Mouse (Mus musculus) stomach, embryonic 14.5 days (tissue): Measurements from ENCODE around the gene Sept12. TPM values are rescaled to one million over a fixed set of nuclear protein-coding genes. Genes with fewer than 3 reads are reported as not detected.

ENCODE experiments used
- ATAC-seq: fragments of 200-750 bp; cut with Nextera tagmentation; 2 replicates; pipeline ENCODE4 v1.8.0; 2017; ENCODE audit warnings: low read depth, moderate TSS enrichment; ENCODE audit not compliant: insufficient number of reproducible peaks, insufficient read depth, low FRiP score
- H3K27ac ChIP-seq: fragments of 300-500 bp; sonication (generic); 2 replicates; pipeline ENCODE4 v1.5.1; 2014; ENCODE audit warnings: mild to moderate bottlenecking, low read length, moderate library complexity, mixed read lengths
- H3K27me3 ChIP-seq: fragments of 300-500 bp; sonication (generic); 2 replicates; pipeline ENCODE4 v1.6.1; 2014; ENCODE audit warnings: low read length, control low read depth, mixed read lengths; ENCODE audit not compliant: control insufficient read depth, insufficient read depth
- H3K36me3 ChIP-seq: fragments of 300-500 bp; sonication (generic); 2 replicates; pipeline ENCODE4 v1.6.1; 2014; ENCODE audit warnings: mild to moderate bottlenecking, control low read depth, low read length, moderate library complexity, mixed read lengths; ENCODE audit not compliant: control insufficient read depth, insufficient read depth
- H3K4me1 ChIP-seq: fragments of 300-500 bp; sonication (generic); 2 replicates; pipeline ENCODE4 v1.6.1; 2014; ENCODE audit warnings: low read length, control low read depth, mixed read lengths; ENCODE audit not compliant: control insufficient read depth, insufficient read depth
- H3K4me2 ChIP-seq: fragments of 300-500 bp; sonication (generic); replicated peaks from 2 replicates; pipeline ENCODE4 v1.6.1; 2014; ENCODE audit warnings: low read depth, low read length, control low read depth
- H3K4me3 ChIP-seq: fragments of 300-500 bp; sonication (generic); 2 replicates; pipeline ENCODE4 v1.5.1; 2014; ENCODE audit warnings: low read depth, low read length, control low read depth
- H3K9ac ChIP-seq: fragments of 300-500 bp; sonication (generic); replicated peaks from 2 replicates; pipeline ENCODE4 v1.6.1; 2014; ENCODE audit warnings: low read depth, mild to moderate bottlenecking, control low read depth, low read length, moderate library complexity, mixed read lengths
- H3K9me3 ChIP-seq: fragments of 300-500 bp; sonication (generic); 2 replicates; pipeline ENCODE4 v1.6.1; 2016; ENCODE audit warnings: low read depth, low read length, control low read depth; ENCODE audit not compliant: control insufficient read depth
- WGBS: fragments of 180-500 bp; shearing (Covaris S2); extraction: QIAGEN DNeasy Blood & Tissue Kit; methylation state at CpG from one replicate; pipeline ENCODE4 v1.1.7; 2014; 5-methylcytosine and 5-hydroxymethylcytosine counted together
- polyA plus RNA-seq: library from polyadenylated mRNA; unstranded; fragments of >200 nt; fragmentation: Nextera tagmentation; extraction: Ambion mirVana; gene quantifications from 2 replicates; pipeline ENCODE4 v1.2.1, GENCODE M21; 2014

Sept12 gene
- polyA plus RNA-seq, 1 experiment from 2014 or later: not detected

DNA sequence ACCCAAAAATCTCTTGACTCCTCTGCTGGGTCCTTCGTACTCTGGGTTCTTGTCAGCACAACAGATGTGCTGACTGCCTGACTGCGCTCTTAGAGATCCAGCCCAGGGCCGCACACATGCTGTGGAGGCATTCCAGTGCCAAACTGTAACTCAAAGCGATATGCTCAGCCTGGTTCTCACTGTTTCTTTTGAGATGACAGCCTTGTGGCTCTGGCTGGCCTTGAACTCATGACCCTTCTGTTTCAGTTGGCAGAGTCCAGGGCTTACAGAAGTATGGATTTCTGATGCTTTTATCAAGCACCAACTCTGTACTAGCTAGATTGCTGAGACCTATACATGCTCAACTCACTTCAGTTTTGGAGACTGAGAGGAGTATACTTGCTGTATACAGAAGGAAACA, 4.4 kb downstream of the Sept12 start:
- Histone ChIP-seq H3K4me3 (no peak overlapping the region), H3K4me1 (no peaks in the 10 kb centered on the region), H3K9me3 (no peaks in the 10 kb centered on the region), H3K9ac (no peak overlapping the region), H3K4me2 (no peak overlapping the region), H3K27ac (no peak overlapping the region), H3K36me3 (no peaks in the 10 kb centered on the region), H3K27me3 (no peaks in the 10 kb centered on the region)
- WGBS: 84% methylated on average over 4 of the region's 4 CpGs
- no peak for ATAC-seq

DNA sequence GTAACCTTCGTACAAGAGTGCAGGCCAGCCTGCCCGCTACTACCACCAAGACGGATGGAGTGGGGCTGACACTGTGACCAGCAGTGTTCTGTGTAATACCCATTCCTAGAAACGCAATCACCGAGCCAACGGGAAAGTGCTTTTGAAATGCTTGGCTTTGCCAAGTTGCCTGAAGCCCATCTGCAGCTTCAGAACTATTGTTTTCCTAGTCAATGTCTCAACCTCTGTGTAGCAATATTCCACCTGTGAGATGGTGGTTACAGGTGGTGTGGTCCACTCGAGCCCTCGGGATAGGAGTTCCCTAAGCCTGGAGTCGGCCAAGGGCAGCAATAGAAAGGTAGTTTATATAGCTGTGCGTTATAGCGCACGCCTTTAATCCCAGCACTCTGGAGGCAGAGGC, 12.9 kb downstream of the Sept12 start:
- H3K9me3 ChIP-seq: no peaks in the 10 kb centered on the region
- no peaks in the 10 kb centered on the region for H3K27me3 ChIP-seq
- H3K4me2 ChIP-seq: no peak overlapping the region
- H3K9ac ChIP-seq: no peak overlapping the region
- H3K27ac ChIP-seq: no peak overlapping the region
- no peak for ATAC-seq
- 88% methylated on average over 12 of the region's 12 CpGs for WGBS
- no peaks in the 10 kb centered on the region for H3K36me3 ChIP-seq
- no peak overlapping the region for H3K4me3 ChIP-seq
- no peaks in the 10 kb centered on the region for H3K4me1 ChIP-seq

- no peak overlapping the region for H3K27ac ChIP-seq
- no peak overlapping the region for H3K4me3 ChIP-seq
- 0 out of 2 replicates have a peak, but pooled peaks have one; percentile 63 for ATAC-seq
- no peak overlapping the region for H3K4me2 ChIP-seq
- no peaks in the 10 kb centered on the region for H3K27me3 ChIP-seq
- 75% methylated on average over 4 of the region's 4 CpGs for WGBS
- no peaks in the 10 kb centered on the region for H3K4me1 ChIP-seq
- H3K9me3 ChIP-seq: no peaks in the 10 kb centered on the region
- no peaks in the 10 kb centered on the region for H3K36me3 ChIP-seq
- H3K9ac ChIP-seq: no peak overlapping the region
These were observed 17.8 kb downstream of the Sept12 start for GRCm38 (mm10) chr16:4979755-4980380.

DNA sequence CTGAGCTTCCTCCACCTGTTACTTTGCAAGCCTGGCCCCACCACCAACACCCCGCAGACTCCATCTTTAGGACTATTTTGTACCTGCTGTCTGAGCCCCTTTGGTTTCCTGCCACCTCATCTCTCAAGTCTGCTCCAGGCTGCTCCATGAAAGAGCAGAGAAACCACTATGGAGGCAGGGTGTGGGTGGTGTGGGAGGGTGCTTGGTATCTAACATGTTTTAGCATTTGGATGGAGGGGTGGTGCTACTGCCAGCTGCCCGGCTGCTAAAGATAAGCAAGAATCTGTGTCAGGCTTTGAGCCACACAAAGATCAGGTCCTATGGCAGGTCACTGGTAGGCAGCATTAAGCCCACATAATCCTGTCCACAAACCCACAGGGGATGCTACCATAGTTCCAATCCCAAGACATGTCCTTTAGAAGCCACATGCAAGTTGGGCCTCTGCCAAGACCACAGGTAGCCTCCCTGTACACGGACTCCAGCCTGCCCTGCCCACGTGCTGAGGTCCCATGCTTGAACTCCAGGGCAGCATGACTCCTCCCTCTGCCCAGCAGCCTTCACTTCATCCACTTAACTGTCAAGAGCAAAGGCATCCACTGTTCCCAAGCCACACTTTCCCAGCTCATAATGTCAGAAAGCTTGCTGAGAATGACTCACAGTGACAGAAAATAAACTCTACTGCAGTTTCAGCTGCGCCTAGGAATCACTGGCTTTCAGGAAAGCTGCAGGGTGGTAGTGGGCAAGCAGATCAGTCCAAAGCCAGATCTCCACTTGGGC, 19.2 kb downstream of the Sept12 start:
- Histone ChIP-seq H3K27me3 (no peaks in the 10 kb centered on the region), H3K9ac (no peak overlapping the region), H3K4me3 (no peak overlapping the region), H3K9me3 (no peaks in the 10 kb centered on the region), H3K27ac (no peak overlapping the region), H3K4me2 (no peak overlapping the region), H3K36me3 (no peaks in the 10 kb centered on the region), H3K4me1 (no peaks in the 10 kb centered on the region)
- 55% methylated on average over 5 of the region's 5 CpGs for WGBS
- ATAC-seq: no peak

DNA sequence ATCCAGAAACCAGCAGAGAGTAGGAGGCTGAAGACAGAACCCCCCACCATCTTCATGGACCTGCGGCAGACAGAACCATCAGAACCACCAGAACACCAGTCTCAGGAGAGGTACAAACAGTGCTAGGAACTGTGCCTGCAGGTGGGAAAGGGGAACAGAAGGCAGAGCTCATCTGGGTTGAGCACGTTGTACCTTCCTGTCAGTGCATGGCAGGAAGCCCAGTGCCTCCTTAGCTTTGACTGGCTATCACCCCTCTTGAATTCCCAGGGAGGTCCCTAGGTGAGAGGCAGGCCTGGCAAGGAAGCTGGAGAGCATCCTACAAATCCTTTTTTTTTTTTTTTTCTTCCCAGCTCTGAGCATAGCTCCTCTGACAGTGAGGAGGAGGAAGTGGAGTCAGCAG, 21.5 kb downstream of the Sept12 start:
- Histone ChIP-seq H3K36me3 (no peaks in the 10 kb centered on the region), H3K4me3 (no peak overlapping the region), H3K9me3 (no peaks in the 10 kb centered on the region), H3K9ac (no peak overlapping the region), H3K4me1 (no peaks in the 10 kb centered on the region), H3K27ac (no peak overlapping the region), H3K4me2 (no peak overlapping the region), H3K27me3 (no peaks in the 10 kb centered on the region)
- 70% methylated on average over 2 of the region's 2 CpGs for WGBS
- no peak for ATAC-seq

GRCm38 (mm10) chr16:4974521-4974920, 23.1 kb downstream of the Sept12 start:
- WGBS: 81% methylated on average over 5 of the region's 5 CpGs
- Histone ChIP-seq H3K4me2 (no peak overlapping the region), H3K36me3 (no peaks in the 10 kb centered on the region), H3K9ac (no peak overlapping the region), H3K27ac (no peak overlapping the region), H3K27me3 (no peaks in the 10 kb centered on the region), H3K9me3 (no peaks in the 10 kb centered on the region), H3K4me1 (no peaks in the 10 kb centered on the region), H3K4me3 (no peak overlapping the region)
- no peak for ATAC-seq

DNA sequence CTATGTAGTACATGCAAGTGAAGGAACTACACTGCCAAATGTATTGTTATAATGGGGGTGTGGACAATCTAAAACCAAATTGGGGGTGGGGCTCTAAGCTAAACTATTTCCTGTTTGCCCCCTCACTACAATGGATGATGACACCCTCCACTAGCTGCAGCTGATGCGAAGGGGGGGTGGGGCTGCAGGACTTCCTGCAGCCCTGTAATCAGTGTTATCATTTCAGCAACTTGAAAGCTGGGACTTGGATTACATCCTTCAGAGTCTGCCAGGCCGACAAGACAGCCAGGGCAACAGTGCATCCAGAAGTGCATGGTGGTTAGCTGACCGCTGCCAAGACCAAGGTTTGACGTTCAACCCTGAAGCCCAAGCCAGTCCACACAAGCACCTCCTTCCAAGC, 26.0 kb downstream of the Sept12 start:
- H3K4me2 ChIP-seq: no peak overlapping the region
- 80% methylated on average over 4 of the region's 4 CpGs for whole genome bisulfite sequencing
- H3K9ac ChIP-seq: no peak overlapping the region
- no peaks in the 10 kb centered on the region for H3K9me3 ChIP-seq
- no peak for ATAC-seq
- no peak overlapping the region for H3K27ac ChIP-seq
- H3K4me3 ChIP-seq: no peak overlapping the region
- no peaks in the 10 kb centered on the region for H3K27me3 ChIP-seq
- no peaks in the 10 kb centered on the region for H3K4me1 ChIP-seq
- no peaks in the 10 kb centered on the region for H3K36me3 ChIP-seq

- no peak overlapping the region for H3K4me3 ChIP-seq
- no peaks in the 10 kb centered on the region for H3K9me3 ChIP-seq
- H3K27ac ChIP-seq: no peak overlapping the region
- WGBS: 88% methylated on average over 5 of the region's 5 CpGs
- no peaks in the 10 kb centered on the region for H3K27me3 ChIP-seq
- no peaks in the 10 kb centered on the region for H3K36me3 ChIP-seq
- no peak overlapping the region for H3K4me2 ChIP-seq
- 0 out of 2 replicates have a peak, but pooled peaks cover 3% of the 10 kb centered on the region for H3K4me1 ChIP-seq
- no peak for ATAC-seq
- no peak overlapping the region for H3K9ac ChIP-seq
These were observed 28.4 kb downstream of the Sept12 start for GRCm38 (mm10) chr16:4969055-4969843.
